21 mouse cellular contexts compared by ENCODE assay signal in the genomic region with DNA sequence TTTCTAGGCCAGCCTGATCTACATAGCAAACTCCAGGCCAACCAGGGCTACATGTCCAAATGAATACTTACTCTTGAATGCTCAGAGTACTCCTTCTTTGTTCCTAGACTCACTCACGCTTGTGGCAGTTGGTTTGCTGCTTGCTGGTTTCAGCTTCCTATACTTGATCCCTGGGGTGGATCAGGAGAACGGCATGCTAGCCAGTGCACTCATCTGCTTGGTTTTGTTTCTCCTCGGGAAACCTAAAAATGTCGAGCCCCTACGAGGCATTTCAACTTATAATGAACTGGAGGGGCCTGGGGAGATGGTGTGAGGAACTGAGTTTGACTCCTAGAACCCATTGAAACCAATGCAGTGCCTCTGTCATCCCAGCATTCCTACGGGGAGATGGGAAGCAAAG.
DNase-seq lines count a peak whose midpoint lies in the region; ATAC-seq and TF ChIP-seq lines count a peak whose summit lies in the region.
"Had no signal": no experiment of that assay in that cellular context is flagged by ENCODE, and none has a peak within 500 bp of the region (broad histone marks: within the 10 kb centered on the region; RNA-seq: fewer than 3 reads in every experiment).

No protein-coding gene starts in this region.

- no peaks in the 10 kb centered on the region for H3K36me3 ChIP-seq in heart, embryonic 10.5 days
- no peaks in the 10 kb centered on the region for H3K36me3 ChIP-seq in myocyte (ENCODE audit: control insufficient read depth, insufficient read depth)
- no peaks in the 10 kb centered on the region for H3K36me3 ChIP-seq in hindbrain, embryonic 11.5 days (ENCODE audit: control insufficient read depth, insufficient read depth, low read length)
- H3K36me3 ChIP-seq: G1E had no signal

- no peaks in the 10 kb centered on the region for H3K27me3 ChIP-seq in heart, embryonic 10.5 days (ENCODE audit: insufficient read depth, poor library complexity, severe bottlenecking)
- H3K27me3 ChIP-seq in myocyte (ENCODE audit: control insufficient read depth, insufficient read depth, insufficient read length): no peaks in the 10 kb centered on the region
- no peaks in the 10 kb centered on the region for H3K27me3 ChIP-seq in hindbrain, embryonic 11.5 days (ENCODE audit: control insufficient read depth, insufficient read depth, low read length)
- H3K27me3 ChIP-seq: CH12.LX, Patski had no signal

- H3K9ac ChIP-seq in hindbrain, embryonic 11.5 days (ENCODE audit: low read depth, low read length): no peak overlapping the region

- TF ChIP-seq POLR2A in myocyte (IDR thresholded peaks at IDR 0.05; ENCODE audit: insufficient read length, low read depth): no peak

- no peak overlapping the region for H3ac ChIP-seq in myocyte (ENCODE audit: control insufficient read depth, insufficient read length)

- DNase-seq in heart, adult 11 months: peak; percentile 69
- DNase-seq in heart, adult 8-10 months (ENCODE audit: low spot score): no peak
- peak; percentile 63 for DNase-seq in heart, embryonic 10.5 days (ENCODE audit: low spot score)
- DNase-seq in heart, adult 18-20 months: no peak
- DNase-seq in hindbrain, embryonic 11.5 days (ENCODE audit: low spot score): no peak
- DNase-seq: adrenal gland, adult 2 months; adrenal gland, adult 8-10 months; adrenal gland, postnatal 10 days; adrenal gland, postnatal 14 days; adrenal gland, postnatal 25 days; adrenal gland, postnatal 36 days; B cell, adult 2 months; cerebellum, adult 11 months; cerebellum, adult 11-12 months; cerebellum, adult 18-20 months had no signal

- no peaks in the 10 kb centered on the region for H3K9me3 ChIP-seq in heart, embryonic 10.5 days
- H3K9me3 ChIP-seq in hindbrain, embryonic 11.5 days (ENCODE audit: control insufficient read depth, low read length): no peaks in the 10 kb centered on the region
- H3K9me3 ChIP-seq: G1E had no signal

- ATAC-seq in hindbrain, embryonic 11.5 days (ENCODE audit: low FRiP score): no peak
- ATAC-seq: activated CD4-positive, CD25-positive, alpha-beta regulatory T cell, adult 4 months; CD4-positive, CD25-positive, alpha-beta regulatory T cell, adult 4 months; Patski had no signal

- no peak overlapping the region for H3K4me3 ChIP-seq in heart, embryonic 10.5 days
- H3K4me3 ChIP-seq in myocyte: no peak overlapping the region
- H3K4me3 ChIP-seq in hindbrain, embryonic 11.5 days (ENCODE audit: low read depth, low read length): no peak overlapping the region

- H3K79me2 ChIP-seq in myocyte (ENCODE audit: control insufficient read depth, insufficient read depth): no peaks in the 10 kb centered on the region

- peaks cover 8% of the 10 kb centered on the region for H3K4me1 ChIP-seq in heart, embryonic 10.5 days
- no peaks in the 10 kb centered on the region for H3K4me1 ChIP-seq in hindbrain, embryonic 11.5 days (replicated peaks; ENCODE audit: control insufficient read depth, insufficient read depth, low read length)

- H3K27ac ChIP-seq in heart, embryonic 10.5 days: no peak overlapping the region
- H3K27ac ChIP-seq in hindbrain, embryonic 11.5 days (ENCODE audit: low read depth, low read length): no peak overlapping the region

- H3K4me2 ChIP-seq in myocyte (ENCODE audit: low read depth): peak overlapping the region; percentile 24
- no peak overlapping the region for H3K4me2 ChIP-seq in hindbrain, embryonic 11.5 days (replicated peaks; ENCODE audit: low read depth, low read length)

- 79% methylated on average over 6 of the region's 6 CpGs for WGBS in heart, embryonic 10.5 days
- 83% methylated on average over 6 of the region's 6 CpGs for WGBS in hindbrain, embryonic 11.5 days

TF ChIP-seq in myocyte, 11 proteins besides CTCF, POLR2A, EP300 and RAD21:
- no peak for TF ChIP-seq USF1 (IDR thresholded peaks at IDR 0.05; ENCODE audit: low read depth)
- no peak for TF ChIP-seq MYOG (IDR thresholded peaks at IDR 0.05; ENCODE audit: control insufficient read depth in 1 of 3, insufficient read depth in 1 of 3, insufficient read length in 2 of 3, low read depth in 2 of 3)
- no peak for TF ChIP-seq E2F4 (IDR thresholded peaks at IDR 0.05; ENCODE audit: insufficient read depth)
- no peak for TF ChIP-seq POLR2AphosphoS2 (IDR thresholded peaks at IDR 0.05; ENCODE audit: insufficient read length, low read depth)
- TF ChIP-seq TCF3 (IDR thresholded peaks at IDR 0.05; ENCODE audit: insufficient read length, low read depth): no peak
- no peak for TF ChIP-seq SRF (IDR thresholded peaks at IDR 0.05; ENCODE audit: control insufficient read depth, insufficient read length, low read depth)
- no peak for TF ChIP-seq TCF12 (IDR thresholded peaks at IDR 0.05; ENCODE audit: insufficient read depth, poor library complexity, severe bottlenecking)
- TF ChIP-seq MYOD1 (IDR thresholded peaks at IDR 0.05; ENCODE audit: control insufficient read depth in 1 of 3, insufficient read length in 2 of 3, low read depth in 2 of 3): no peak
- TF ChIP-seq REST (IDR thresholded peaks at IDR 0.05; ENCODE audit: insufficient read depth, insufficient read length): no peak
- TF ChIP-seq MAX (IDR thresholded peaks at IDR 0.05; ENCODE audit: low read depth): no peak
- TF ChIP-seq CEBPB (IDR thresholded peaks at IDR 0.05; ENCODE audit: insufficient read depth, poor library complexity, severe bottlenecking): no peak

Comparison
In these comparisons a context has a peak if more than half of its experiments do, and no peak if none do; other contexts are left out.
1. DNase-seq: peak in heart, adult 11 months (single experiment) and heart, embryonic 10.5 days (single experiment); none in heart, adult 8-10 months (single experiment), heart, adult 18-20 months (0 of 2) and hindbrain, embryonic 11.5 days (single experiment).